Mouse (Mus musculus) liver, embryonic 14.5 days (tissue): ENCODE data around the gene Fat3.

Experiments
- CTCF ChIP-seq: IDR thresholded peaks from 2 replicates; pipeline ENCODE4 v1.5.1; 2016; ENCODE audit warnings: antibody characterized with exemption, low read depth, control low read depth
- EP300 ChIP-seq: IDR thresholded peaks from 2 replicates; pipeline ENCODE4 v1.6.1; 2016; ENCODE audit warnings: antibody characterized with exemption, low read depth

DNA sequence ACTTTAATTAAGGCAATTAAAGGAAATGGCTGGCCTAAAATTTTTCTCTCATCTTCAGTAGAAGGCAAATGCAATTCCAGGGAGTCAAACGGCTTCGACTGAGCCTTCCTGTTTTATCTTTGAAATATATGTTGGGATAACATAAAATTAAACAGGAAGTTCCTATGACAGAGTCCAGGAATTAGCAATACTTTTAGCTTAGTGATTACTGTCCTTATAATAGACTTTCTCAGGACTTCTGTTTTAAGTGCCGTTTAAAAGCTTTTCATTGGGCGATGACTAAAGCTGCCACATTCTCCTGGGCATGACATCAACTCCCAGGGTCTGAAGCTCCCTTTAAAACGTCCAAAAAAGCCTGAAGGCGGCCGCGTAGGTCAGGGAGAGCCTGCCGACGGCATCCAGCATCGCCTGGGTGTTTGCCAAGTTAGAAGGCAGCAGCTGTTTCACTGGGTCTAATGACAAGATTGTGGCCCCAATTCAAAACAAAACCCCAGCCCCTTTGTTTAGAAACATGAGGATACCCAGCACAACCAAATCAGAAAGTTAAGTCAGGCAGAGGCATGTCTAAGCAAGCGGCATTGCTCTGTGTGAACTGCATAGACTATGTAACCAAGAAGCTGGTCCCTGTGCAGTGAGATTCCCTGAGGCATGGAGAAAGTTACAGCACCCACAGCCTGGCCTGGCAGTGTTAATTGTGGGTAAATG lies 524.0 kb downstream of the Fat3 start:
- TF ChIP-seq CTCF (no peak), EP300 (no peak)
